Mouse (Mus musculus) kidney, adult 2 months (tissue): ENCODE measurements around the gene Hnrnpul1. TPM values are rescaled to one million over a fixed set of nuclear protein-coding genes. Genes with fewer than 3 reads are reported as not detected.
A peak's percentile ranks its signal among the peaks of the same experiment; 100 is the strongest.

Experiments used
- DNase-seq: peaks from one replicate; pipeline ENCODE4 v3.0.0; 2021
- H3K27ac ChIP-seq: fragments of 200-500 bp; 2 replicates; pipeline ENCODE4 v1.5.1; 2012; ENCODE audit warnings: low read depth, low read length, control low read depth, inconsistent platforms; ENCODE audit not compliant: insufficient read depth
- H3K27me3 ChIP-seq: fragments of 200-500 bp; replicated peaks from 2 replicates; pipeline ENCODE4 v1.6.1; 2012; ENCODE audit warnings: mild to moderate bottlenecking, moderate library complexity, low read length, inconsistent platforms; ENCODE audit not compliant: control insufficient read depth, insufficient read depth
- H3K36me3 ChIP-seq: fragments of 200-500 bp; 2 replicates; pipeline ENCODE4 v1.6.1; 2012; ENCODE audit warnings: mild to moderate bottlenecking, moderate library complexity, low read length, inconsistent platforms; ENCODE audit not compliant: control insufficient read depth, insufficient read depth
- H3K4me1 ChIP-seq: fragments of 200-500 bp; 2 replicates; pipeline ENCODE4 v1.6.1; 2011; ENCODE audit warnings: low read length; ENCODE audit not compliant: control insufficient read depth, insufficient read depth
- H3K4me3 ChIP-seq: fragments of 200-500 bp; 2 replicates; pipeline ENCODE4 v1.5.1; 2011; ENCODE audit warnings: mild to moderate bottlenecking, low read depth, low read length, control low read depth; ENCODE audit not compliant: insufficient read depth
- CTCF ChIP-seq: fragments of 200-500 bp; conservative IDR thresholded peaks from 2 replicates; pipeline ENCODE4 v1.5.1; 2011; ENCODE audit warnings: low read depth, mild to moderate bottlenecking, control low read depth, low read length, moderate library complexity, mixed read lengths; ENCODE audit not compliant: insufficient read depth, insufficient read length
- POLR2A ChIP-seq: fragments of 200-500 bp; IDR thresholded peaks from one replicate; pipeline ENCODE4 v1.6.1; 2011; ENCODE audit warnings: low read depth, low read length, control low read depth
- WGBS: fragments of 180-500 bp; shearing (Covaris S2); methylation state at CpG from one replicate; pipeline ENCODE4 v1.1.7; 2018; 5-methylcytosine and 5-hydroxymethylcytosine counted together
- polyA plus RNA-seq: library from polyadenylated mRNA; depleted of rRNA; stranded (reverse); fragments of >200 nt; gene quantifications from 2 replicates; pipeline ENCODE4 v1.2.3, GENCODE M21; 2012

Hnrnpul1 gene
- polyA plus RNA-seq, 1 experiment = 41.7 TPM

DNA sequence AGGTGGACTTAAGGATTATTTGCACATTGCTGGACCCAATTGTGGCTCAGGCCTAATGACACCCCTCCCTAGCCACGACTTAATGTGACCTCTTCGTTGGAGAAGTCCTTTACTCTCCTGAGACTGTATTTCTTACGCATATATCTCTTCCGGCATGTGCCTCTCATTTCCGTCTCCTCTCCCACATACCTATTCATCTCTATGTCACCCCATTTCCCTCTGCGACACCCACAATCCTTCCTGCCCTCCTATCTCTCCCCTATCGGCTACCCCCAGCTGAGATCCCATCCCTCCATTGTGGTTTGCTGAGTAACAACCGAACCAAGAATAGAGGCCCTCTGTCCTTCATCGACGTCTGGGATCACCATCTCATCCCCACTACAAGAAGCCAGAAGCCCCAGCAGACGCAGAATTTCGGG lies 64.9 kb downstream of the Hnrnpul1 start:
- Histone ChIP-seq H3K27me3 (no peaks in the 10 kb centered on the region), H3K4me1 (peaks cover 7% of the 10 kb centered on the region; the same call in 1 of the 2 replicates), H3K36me3 (no peaks in the 10 kb centered on the region), H3K27ac (peak overlapping the region; percentile 28; the same call in 1 of the 2 replicates), H3K4me3 (peak overlapping the region; percentile 84)
- 15% methylated on average over 12 of the region's 12 CpGs for WGBS
- DNase-seq = no peak
- TF ChIP-seq CTCF (no peak), POLR2A (no peak)

DNA sequence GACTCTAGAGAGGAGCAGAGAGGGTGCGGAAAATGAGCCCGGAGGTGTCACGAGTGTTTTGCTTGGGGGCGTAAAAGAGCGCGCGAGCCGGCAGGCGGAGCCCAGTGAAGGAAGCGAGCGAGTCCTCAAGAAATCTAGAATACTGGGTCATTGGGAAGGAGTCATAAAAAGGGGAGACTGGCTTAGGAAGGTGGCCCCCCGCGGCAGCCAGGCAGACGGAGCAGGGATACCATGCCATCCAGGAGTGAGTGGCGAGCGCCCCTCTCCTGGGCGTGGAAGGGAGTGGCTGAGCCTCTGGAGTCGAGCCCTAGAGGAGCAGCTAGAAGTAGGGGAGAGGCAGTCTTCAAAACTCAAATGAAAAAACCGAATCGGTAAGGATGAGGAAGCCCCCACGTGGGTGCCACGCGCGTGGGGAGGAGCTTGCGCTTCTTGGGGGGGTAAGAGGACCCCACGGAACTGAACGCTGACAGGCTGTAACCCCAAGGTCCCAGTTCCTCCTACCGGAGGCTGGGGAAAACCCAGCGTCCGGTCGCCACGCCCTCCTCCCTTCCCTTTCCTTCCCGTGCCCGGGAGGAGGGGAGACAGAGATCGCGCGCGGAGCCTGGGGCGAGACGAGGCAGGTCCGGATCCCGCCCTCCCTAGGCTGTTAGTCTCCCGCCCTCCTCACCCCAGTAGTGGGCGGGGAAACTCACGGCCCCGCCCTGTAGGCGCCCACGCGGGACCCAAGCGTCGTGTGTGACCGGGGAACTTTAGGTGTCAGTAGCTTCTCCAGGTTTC lies 65.6 kb downstream of the Hnrnpul1 start:
- H3K4me3 ChIP-seq = peak overlapping the region; percentile 84
- under 1% methylated on average over 52 of the region's 52 CpGs for WGBS
- H3K36me3 ChIP-seq = no peaks in the 10 kb centered on the region
- peak; percentile 87 for DNase-seq
- peaks cover 7% of the 10 kb centered on the region; the same call in 1 of the 2 replicates for H3K4me1 ChIP-seq
- TF ChIP-seq POLR2A (no peak), CTCF (no peak)
- H3K27ac ChIP-seq = peak overlapping the region; percentile 28
- H3K27me3 ChIP-seq = no peaks in the 10 kb centered on the region

DNA sequence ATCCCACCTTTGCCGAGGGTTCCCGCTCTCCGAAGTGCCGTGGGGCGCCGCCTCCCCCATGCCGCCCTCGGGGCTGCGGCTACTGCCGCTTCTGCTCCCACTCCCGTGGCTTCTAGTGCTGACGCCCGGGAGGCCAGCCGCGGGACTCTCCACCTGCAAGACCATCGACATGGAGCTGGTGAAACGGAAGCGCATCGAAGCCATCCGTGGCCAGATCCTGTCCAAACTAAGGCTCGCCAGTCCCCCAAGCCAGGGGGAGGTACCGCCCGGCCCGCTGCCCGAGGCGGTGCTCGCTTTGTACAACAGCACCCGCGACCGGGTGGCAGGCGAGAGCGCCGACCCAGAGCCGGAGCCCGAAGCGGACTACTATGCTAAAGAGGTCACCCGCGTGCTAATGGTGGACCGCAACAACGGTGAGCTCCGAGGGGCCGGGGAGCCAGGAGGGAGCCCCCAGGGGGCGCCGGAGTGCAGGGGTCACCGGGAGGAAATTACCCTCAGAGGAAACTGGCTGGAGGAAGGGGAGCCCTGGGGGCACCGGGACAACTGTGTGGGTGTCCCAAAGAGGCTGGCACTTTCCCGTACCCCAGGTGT lies 66.7 kb downstream of the Hnrnpul1 start:
- H3K27me3 ChIP-seq = no peaks in the 10 kb centered on the region
- H3K36me3 ChIP-seq = no peaks in the 10 kb centered on the region
- TF ChIP-seq POLR2A (no peak), CTCF (no peak)
- peak overlapping the region; percentile 84 for H3K4me3 ChIP-seq
- peaks cover 7% of the 10 kb centered on the region; the same call in 1 of the 2 replicates for H3K4me1 ChIP-seq
- WGBS = under 1% methylated on average over 47 of the region's 47 CpGs
- peak overlapping the region; percentile 51; the same call in 1 of the 2 replicates for H3K27ac ChIP-seq
- DNase-seq = peak; percentile 51

DNA sequence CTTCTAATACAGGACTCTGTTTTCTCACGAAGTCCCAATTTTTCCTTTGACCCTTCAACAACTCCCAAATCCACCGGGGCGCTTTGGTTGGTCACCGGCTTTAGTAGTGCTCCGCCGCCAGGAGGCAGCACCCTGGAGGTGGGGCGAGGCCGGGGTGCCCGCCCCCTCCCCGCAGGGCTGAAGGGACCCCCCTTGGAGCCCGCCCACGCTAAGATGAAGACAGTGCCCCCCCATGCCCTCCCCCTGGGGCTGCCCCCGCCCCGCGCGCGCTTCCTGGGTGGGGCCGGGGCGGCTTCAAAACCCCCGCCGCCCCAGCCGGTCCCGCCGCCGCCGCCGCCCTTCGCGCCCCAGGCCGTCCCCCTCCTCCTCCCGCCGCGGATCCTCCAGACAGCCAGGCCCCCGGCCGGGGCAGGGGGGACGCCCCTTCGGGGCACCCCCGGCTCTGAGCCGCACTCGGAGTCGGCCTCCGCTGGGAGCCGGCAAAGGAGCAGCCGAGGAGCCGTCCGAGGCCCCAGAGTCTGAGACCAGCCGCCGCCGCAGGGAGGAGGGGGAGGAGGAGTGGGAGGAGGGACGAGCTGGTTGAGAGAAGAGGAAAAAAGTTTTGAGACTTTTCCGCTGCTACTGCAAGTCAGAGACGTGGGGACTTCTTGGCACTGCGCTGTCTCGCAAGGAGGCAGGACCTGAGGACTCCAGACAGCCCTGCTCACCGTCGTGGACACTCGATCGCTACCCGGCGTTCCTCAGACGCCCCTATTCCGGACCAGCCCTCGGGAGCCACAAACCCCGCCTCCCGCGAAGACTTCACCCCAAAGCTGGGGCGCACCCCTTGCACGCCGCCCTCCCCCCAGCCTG lies 67.7 kb downstream of the Hnrnpul1 start, which contains the start of gene Tgfb1:
Tgfb1 (plus strand) TSS at position 323 of the 852 bp plus-strand sequence.
- WGBS = under 1% methylated on average over 51 of the region's 69 CpGs
- peak within 1 kb of the TSS; percentile 84 for H3K4me3 ChIP-seq
- H3K27ac ChIP-seq = peak within 1 kb of the TSS; percentile 51
- H3K36me3 ChIP-seq = no peaks in the 10 kb centered on the region
- DNase-seq = peak; percentile 83
- no peaks in the 10 kb centered on the region for H3K27me3 ChIP-seq
- TF ChIP-seq CTCF = peak; percentile 50
- no peak for TF ChIP-seq POLR2A
- peaks cover 7% of the 10 kb centered on the region; the same call in 1 of the 2 replicates for H3K4me1 ChIP-seq

DNA sequence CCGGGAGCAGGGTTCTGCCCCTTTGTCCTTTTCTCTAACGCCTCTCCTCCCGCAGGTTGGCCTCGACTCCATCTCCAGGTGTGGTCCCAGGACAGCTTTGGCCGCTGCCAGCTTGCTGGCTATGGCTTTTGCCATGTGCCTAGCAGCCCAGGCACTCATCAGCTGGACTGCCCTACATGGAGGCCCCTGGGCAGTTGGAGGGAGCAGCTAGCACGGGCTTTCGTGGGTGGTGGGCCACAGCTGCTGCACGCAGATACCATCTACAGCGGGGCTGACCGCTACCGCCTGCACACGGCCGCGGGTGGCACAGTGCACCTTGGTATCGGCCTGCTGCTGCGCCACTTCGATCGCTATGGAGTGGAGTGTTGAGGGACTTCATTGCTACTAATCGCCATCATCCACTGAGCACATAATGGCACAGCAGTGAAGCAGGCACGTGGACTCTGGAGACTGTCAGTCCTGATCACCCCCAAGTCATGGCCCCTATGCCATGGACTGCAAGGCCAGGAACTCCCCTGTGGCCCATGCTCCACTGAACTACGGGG lies 68.6 kb downstream of the Hnrnpul1 start:
- no peak for DNase-seq
- no peak overlapping the region for H3K27ac ChIP-seq
- 75% methylated on average over 21 of the region's 21 CpGs for WGBS
- H3K36me3 ChIP-seq = no peaks in the 10 kb centered on the region
- TF ChIP-seq CTCF (no peak), POLR2A (no peak)
- peaks cover 12% of the 10 kb centered on the region; the same call in 1 of the 2 replicates for H3K4me1 ChIP-seq
- H3K27me3 ChIP-seq = no peaks in the 10 kb centered on the region
- H3K4me3 ChIP-seq = peak overlapping the region; percentile 84; the same call in 1 of the 2 replicates

DNA sequence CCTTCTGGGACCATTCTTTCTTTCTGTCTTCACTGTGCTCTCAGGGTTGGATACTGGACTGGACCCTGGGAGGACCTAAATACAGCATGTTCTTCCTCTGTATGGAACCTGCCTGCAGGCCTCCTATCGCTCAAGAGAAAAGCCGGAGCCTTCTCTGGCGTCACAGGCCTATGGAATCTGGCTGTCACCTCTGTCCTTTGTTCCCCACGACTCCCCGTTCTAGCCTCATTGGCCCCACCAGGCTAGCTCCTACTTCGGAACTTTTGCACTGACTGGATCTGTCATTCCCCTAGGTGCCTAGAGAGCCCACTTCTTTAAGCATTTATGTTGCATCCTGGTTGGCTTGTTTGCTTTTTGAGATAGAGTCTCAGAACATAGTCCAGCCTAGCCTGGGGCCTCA lies 69.9 kb downstream of the Hnrnpul1 start:
- Histone ChIP-seq H3K36me3 (no peaks in the 10 kb centered on the region), H3K4me3 (no peak overlapping the region), H3K4me1 (peaks cover 12% of the 10 kb centered on the region; the same call in 1 of the 2 replicates), H3K27me3 (no peaks in the 10 kb centered on the region), H3K27ac (no peak overlapping the region)
- DNase-seq = no peak
- no peak for TF ChIP-seq CTCF
- TF ChIP-seq POLR2A = no peak
- WGBS = 91% methylated on average over 6 of the region's 6 CpGs
